Mouse (Mus musculus) heart, postnatal 4 days (tissue): ENCODE data around the gene Tmem110. TPM values are rescaled to one million over a fixed set of nuclear protein-coding genes. Genes with fewer than 3 reads are reported as not detected.

Experiments used
- DNase-seq: peaks from one replicate; pipeline ENCODE4 v3.0.0; 2021
- total RNA-seq, 2 experiments: library from RNA; stranded (reverse); gene quantifications; 2 replicates each; pipeline ENCODE4 v1.2.3; 2021

Gene Tmem110
- 10 to 100 TPM; 14.4 to 14.7 TPM for total RNA-seq

GRCm38 (mm10) chr14:30825476-30826131, at the start of gene Tmem110:
Gene Tmem110, plus strand, starts transcription at chr14:30825590.
- DNase-seq = peak; percentile 87

- DNase-seq = no peak
Measured at GRCm38 (mm10) chr14:30784614-30785013, 40.8 kb upstream of the Tmem110 start.

DNA sequence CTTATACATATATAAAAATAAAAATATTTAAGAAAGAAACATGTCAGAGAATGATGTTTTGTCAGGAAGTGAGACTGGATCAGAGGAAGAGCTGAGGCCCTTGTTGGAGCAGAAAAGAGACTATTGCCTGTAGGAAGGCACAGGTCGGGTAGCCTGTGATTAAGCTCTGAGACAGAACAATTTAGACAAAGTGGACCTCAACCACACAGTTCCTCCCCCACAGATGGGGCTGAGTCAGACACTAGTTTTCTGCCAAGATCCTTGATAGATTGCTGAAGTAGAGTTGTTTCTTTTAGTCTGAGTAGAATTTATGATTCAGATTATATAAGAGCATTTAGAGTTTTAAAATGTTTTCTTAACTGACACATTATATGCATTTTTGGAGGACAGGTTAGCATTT, 35.9 kb upstream of the Tmem110 start:
- no peak for DNase-seq

GRCm38 (mm10) chr14:30792871-30793270, 32.5 kb upstream of the Tmem110 start:
- DNase-seq = no peak

GRCm38 (mm10) chr14:30801756-30802155, 23.6 kb upstream of the Tmem110 start:
- no peak for DNase-seq

- DNase-seq = no peak
Measured at GRCm38 (mm10) chr14:30821136-30821535, 4.3 kb upstream of the Tmem110 start.

- no peak for DNase-seq
Measured at GRCm38 (mm10) chr14:30824456-30824995, 864 bp upstream of the Tmem110 start.

DNA sequence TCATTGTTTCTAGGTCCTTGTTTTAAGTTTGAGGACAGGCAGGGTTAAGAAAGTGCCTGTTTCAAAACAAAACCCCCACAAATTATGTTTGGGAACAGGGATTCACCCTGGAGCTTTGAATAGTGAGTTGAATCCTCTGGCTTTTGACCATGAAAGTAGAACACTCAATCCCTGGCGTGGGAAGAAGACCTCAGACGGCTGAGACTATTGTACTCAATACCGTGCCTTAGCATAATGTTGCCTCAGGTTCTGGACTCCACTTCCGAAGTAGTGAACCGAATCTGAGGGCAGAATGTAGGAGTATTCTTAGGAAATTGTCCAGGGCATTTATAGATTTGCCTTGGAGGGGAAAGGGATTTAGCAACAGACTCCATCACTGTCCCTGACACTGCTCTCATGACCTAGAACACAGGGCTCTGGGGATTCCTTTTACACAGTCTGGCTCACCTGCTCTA, 342 bp upstream of the Tmem110 start:
- DNase-seq = no peak

GRCm38 (mm10) chr14:30826174-30827140, 1.1 kb downstream of the Tmem110 start:
- no peak for DNase-seq

DNA sequence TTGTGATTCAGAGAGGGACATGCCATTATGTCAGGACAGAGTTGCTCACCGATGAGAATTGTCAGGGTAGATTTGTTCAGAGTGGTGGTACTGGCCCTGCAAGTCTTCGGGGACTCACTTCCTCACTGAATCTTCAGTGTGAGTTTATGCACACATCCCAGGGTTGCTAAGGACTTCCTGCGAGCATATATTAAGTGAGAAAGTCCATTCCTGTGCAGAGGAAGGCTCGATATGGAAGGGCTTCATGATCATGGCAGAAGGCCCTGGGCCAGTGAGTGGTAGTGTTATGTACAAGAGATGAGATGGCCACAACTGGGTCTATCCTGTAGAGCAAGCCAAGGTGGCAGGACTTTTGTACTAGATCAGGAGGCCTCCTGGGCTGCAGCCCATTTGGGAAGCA, 2.1 kb downstream of the Tmem110 start:
- no peak for DNase-seq

DNA sequence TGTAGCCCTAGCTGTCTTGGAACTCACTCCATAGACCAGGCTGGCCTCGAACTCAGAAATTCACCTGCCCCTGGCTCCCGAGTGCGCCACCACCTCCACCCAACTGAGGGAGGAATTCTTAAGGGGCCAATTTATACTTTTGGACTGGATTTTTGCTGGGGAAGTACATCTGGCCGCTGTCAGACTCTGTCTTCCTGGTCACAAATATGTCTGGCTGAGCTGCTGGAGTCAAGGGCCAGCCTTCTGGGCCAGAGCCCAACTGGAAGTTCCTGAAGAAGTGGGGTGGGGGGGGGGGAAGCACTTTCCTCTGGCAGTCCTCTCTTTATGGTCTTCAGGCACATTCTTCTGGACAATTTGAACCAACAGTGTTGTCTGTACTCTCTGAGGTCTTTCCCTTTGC, 2.7 kb downstream of the Tmem110 start:
- no peak for DNase-seq

GRCm38 (mm10) chr14:30828635-30829460, 3.5 kb downstream of the Tmem110 start:
- peak; percentile 65 for DNase-seq

GRCm38 (mm10) chr14:30837416-30837996, 12.1 kb downstream of the Tmem110 start:
- no peak for DNase-seq

- no peak for DNase-seq
Measured at GRCm38 (mm10) chr14:30843701-30844100, 18.3 kb downstream of the Tmem110 start.

DNA sequence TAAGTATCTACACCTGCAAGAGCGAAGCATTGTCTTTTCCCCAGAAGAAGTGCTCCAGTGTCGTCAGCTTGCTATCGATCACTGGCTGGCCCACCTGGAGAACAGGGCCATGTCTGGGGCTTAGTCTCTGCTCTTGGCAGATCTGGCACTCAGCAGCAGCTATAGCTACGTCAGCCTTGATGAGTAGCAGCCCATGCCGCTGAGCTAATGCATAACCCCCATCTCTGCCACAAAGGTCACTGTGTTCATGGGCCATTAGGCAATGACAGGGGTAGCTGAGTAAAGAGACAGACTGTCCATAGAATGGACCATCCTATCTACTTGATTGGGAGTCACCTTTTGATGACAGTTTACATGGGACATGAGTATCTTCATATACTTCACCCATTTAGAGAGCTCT, 25.1 kb downstream of the Tmem110 start:
- DNase-seq = no peak

GRCm38 (mm10) chr14:30852325-30852724, 26.9 kb downstream of the Tmem110 start:
- no peak for DNase-seq

- DNase-seq = no peak
Measured at GRCm38 (mm10) chr14:30855316-30855715, 29.9 kb downstream of the Tmem110 start.

DNA sequence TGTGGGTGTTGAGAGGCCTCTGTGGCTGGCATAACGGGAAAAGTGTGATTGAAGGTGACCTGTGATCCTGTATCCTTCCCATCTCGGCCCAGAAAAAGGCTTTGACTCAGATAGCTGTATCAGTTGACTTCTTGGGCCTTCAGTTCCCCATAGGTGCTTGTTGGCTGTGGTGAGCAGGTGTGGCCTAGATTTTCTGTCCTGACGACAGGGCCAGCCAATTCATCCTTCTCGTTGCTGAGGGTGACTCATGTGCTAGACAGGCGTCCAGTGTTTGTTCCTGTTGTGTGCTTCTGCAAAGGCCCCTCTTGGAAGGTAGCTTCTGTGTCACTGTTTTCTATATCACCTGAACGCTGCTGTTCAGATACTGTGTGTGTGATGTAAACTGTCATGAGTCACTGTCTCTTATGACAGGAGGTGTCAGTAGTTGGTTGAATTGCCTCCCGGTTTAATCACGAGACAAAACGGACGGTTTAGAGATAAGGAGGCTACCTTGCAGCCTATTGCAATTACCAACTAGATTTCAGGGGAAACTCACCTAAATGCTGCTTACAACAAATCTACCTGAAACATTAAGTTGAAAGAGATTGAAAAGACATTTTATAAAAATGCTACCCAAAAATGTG, 31.6 kb downstream of the Tmem110 start:
- no peak for DNase-seq

- DNase-seq = no peak
Measured at GRCm38 (mm10) chr14:30857990-30858389, 32.6 kb downstream of the Tmem110 start.

- no peak for DNase-seq
Measured at GRCm38 (mm10) chr14:30861421-30862125, 36.2 kb downstream of the Tmem110 start.

GRCm38 (mm10) chr14:30862368-30862767, 37.0 kb downstream of the Tmem110 start:
- no peak for DNase-seq
